Mouse (Mus musculus): ENCODE results near the gene Trim2. TPM values are rescaled to one million over a fixed set of nuclear protein-coding genes. Genes with fewer than 3 reads are reported as not detected.
A peak's percentile ranks its signal among the peaks of the same experiment; 100 is the strongest.

Gene Trim2
- 1 to 10 TPM; 5.1 to 5.8 TPM for total RNA-seq (2021)

DNA sequence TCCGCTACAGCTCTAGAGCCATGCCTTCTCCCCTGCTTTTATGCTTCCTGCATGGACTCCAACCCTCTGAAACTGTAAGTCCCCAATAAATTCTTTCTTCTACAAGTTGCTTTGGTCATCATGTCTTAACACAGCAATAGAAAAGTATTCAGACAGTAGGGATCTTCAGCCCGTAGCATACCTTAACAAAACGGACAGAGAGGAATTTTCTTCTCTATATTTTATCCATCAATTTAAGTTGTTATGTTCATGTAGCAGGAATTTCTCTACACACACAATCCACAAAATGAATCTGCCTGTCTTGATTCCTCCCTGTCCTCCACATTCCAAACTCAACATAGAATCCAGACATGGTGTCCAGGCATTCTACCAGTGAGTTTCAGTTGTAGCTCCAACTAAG lies at the start of gene Trim2:
TSS of gene Trim2 (minus strand) at position 101 of the 400 bp plus-strand sequence.
- intact Hi-C loops (cut with DNase I): no loop called here
- DNase-seq: no peak

DNA sequence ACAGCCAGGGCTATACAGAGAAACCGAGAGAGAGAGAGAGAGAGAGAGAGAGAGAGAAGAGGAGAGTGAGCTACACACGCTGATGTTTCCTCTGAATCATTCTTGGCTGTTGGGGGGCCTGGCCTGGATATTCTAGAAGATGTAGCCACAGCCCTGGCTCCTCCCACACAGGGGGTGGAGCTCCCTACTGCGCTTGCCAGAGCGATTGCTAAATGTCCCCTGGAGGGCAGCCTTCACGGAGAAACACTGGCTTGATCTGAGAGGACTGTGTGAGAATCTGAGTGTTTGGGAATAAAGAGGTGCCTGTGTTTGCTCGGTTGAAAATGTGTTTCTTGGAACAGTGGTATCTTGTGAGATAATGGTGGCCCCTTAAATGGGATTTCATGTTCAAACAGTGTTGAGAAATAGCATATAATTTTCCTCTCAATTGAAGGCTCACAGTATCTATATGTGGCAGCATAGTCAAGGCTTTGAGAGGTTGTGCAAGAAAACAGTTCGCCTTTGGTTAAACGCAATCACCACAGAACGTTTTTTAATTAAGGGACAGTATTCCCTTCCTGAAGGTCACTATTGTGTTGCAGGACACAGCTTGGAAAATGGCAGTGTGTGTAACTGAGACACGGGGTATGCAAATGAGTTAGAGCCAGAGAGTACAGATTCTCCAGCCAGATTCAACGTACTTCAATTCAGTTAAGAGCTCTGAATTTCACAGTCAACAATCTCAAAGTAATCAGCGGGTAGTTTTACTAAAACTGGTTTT lies 49.4 kb upstream of the Trim2 start:
- intact Hi-C loops (cut with DNase I): loop anchor here (10.0 kb wide), 1 partner anchor 129 kb away; the partner anchor contains the start of gene Fhdc1
- peak; percentile 73 to 74 for DNase-seq

DNA sequence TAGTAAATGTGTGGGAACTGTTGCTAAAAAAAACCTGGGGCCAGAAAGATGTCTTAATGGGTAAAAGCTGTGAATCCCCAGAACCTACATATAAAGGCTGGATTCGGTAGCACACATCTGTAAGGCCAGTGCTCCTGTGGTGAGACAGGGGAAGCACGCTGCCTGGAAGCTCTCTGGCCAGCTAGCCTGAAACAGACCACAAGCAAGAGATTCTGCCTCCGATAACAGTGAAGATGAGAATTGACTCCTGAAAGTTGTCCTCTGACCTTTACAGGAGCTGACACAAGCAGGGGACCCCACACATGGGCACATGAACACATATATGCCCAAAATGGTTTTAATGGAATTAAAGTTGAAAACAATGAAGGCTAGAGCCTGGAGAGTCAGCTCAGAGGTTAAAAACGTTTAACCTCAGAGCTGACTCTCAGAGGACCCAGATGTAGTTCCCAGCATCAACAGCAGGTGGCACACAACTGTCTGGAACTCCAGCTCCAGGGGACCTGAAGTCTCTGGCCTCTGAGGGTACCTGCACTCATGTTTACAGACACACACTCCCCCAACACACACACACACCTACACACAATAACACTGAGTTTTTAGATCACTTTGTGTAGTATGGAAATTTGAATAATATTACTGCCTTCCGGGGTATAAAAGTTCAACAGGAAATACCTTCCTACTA lies 45.8 kb upstream of the Trim2 start:
- DNase-seq: peak; percentile 78 to 89
- intact Hi-C loops (cut with DNase I): loop anchor here (1.0 to 10.0 kb wide), 2 partner anchors 132 to 190 kb away; partner anchors contain the start of gene Fhdc1

- intact Hi-C loops (cut with DNase I): loop anchor here (10.0 kb wide), 1 partner anchor 134 kb away; the partner anchor contains the start of gene Fhdc1
- DNase-seq: no peak
Observed at GRCm38 (mm10) chr3:84350311-84350710, 43.6 kb upstream of the Trim2 start.

DNA sequence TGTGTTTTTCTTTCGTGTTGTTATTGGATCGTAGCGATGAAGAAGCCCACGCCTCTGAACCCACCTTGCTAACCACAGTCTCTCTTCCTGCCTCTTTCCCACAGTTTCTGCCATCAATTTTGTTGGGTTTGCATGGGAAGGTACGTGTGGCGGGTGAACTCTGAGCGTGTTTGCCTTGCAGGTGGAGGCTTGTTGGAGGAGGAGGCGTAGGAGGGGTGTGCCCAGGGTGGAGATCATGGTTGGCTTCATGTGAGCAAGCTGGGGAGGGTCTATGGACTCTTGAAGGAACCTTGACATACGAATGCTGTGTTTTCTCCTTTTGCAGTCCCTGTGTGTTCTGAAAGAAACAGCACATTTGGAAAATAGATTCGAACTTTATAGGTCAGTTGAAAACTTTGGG lies 43.1 kb upstream of the Trim2 start:
- DNase-seq: no peak
- intact Hi-C loops (cut with DNase I): loop anchor here (10.0 kb wide), 2 partner anchors 135 to 555 kb away; partner anchors contain the start of gene Fhdc1

- DNase-seq: no peak
- intact Hi-C loops (cut with DNase I): loop anchor here (10.0 kb wide), 1 partner anchor 557 kb away; no protein-coding TSS in a partner anchor
Observed at GRCm38 (mm10) chr3:84347426-84347825, 40.7 kb upstream of the Trim2 start.

- intact Hi-C loops (cut with DNase I): loop anchor here (10.0 kb wide), 1 partner anchor 558 kb away; no protein-coding TSS in a partner anchor
Observed at GRCm38 (mm10) chr3:84346456-84347150, 39.9 kb upstream of the Trim2 start.

GRCm38 (mm10) chr3:84345646-84345980 lies 38.9 kb upstream of the Trim2 start:
- no peak for DNase-seq
- intact Hi-C loops (cut with DNase I): loop anchor here (10.0 kb wide), 1 partner anchor 559 kb away; no protein-coding TSS in a partner anchor

More at GRCm38 (mm10) chr3:84346456-84347150, 39.9 kb upstream of the Trim2 start:
- DNase-seq: no peak

DNA sequence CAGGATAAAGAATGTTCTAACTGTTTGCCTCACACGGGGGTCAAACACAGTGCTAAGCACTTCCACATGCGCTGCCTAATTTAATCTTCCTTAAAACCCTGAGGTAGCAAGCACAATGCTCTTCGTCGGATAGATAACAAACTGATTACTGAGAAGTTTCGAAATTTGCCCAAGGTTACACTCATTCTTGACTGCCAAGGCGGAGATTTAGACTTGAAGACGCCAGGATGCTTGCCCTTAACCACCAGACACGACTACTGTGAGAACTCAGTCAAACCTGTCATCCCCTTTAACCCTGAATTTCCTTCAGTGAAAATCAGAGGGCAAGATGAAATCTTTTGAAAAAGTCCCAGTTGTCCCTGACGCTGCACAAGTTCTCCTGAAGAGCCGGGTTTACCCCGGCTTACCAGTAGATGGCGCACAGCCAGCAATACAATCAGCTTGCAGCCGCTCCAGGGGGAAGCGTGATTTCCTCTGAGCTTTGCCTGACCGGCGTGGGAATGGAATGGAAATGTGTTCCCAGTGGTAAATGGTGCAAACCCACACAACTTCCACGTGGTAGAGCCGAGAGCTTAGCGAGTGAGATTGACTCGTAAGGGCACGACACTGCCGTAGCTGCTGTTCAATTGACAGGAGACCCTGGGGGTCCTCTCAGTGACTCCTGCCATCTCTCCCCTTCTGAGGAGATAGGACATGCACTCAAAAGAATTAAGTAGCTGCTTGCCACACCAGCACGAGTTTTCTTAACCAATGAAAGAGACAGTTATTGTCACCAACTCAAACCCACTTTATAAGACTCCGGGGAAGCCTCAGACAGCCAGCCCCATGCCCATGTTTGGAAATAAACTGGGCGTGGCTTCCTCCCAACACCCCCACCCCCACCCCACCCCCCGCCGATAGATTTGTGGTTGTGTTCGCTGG lies 38.3 kb upstream of the Trim2 start:
- DNase-seq: peak; percentile 83 to 84
- intact Hi-C loops (cut with DNase I): loop anchor here (10.0 kb wide), 1 partner anchor 560 kb away; no protein-coding TSS in a partner anchor

GRCm38 (mm10) chr3:84343101-84343500 lies 36.4 kb upstream of the Trim2 start:
- DNase-seq: no peak
- intact Hi-C loops (cut with DNase I): loop anchor here (10.0 kb wide), 1 partner anchor 562 kb away; no protein-coding TSS in a partner anchor

GRCm38 (mm10) chr3:84341811-84342210 lies 35.1 kb upstream of the Trim2 start:
- no peak for DNase-seq
- intact Hi-C loops (cut with DNase I): loop anchor here (10.0 kb wide), 1 partner anchor 563 kb away; no protein-coding TSS in a partner anchor

DNA sequence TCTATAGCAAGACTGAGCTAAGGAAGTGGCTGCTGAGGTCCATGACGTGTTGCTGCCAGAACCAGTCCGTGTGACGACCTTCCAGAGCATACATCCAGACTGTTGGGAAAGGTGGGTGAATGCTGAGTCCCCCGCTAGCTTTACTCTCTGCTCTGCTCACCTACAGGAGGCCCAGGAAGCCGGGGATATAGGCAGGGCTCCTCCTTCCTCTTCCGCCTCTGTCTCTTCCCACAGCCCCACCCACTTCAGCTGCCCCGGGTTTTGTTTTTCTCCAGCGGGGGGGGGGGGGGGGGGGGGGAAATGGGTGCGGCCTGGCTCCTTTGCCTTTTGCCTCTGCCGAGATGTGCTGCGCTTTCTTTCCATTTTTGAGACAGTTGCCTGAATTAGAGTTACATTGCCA lies 30.9 kb upstream of the Trim2 start:
- DNase-seq: no peak
- intact Hi-C loops (cut with DNase I): no loop called here

- no peak for DNase-seq
- intact Hi-C loops (cut with DNase I): no loop called here
Observed at GRCm38 (mm10) chr3:84336342-84336741, 29.7 kb upstream of the Trim2 start.

DNA sequence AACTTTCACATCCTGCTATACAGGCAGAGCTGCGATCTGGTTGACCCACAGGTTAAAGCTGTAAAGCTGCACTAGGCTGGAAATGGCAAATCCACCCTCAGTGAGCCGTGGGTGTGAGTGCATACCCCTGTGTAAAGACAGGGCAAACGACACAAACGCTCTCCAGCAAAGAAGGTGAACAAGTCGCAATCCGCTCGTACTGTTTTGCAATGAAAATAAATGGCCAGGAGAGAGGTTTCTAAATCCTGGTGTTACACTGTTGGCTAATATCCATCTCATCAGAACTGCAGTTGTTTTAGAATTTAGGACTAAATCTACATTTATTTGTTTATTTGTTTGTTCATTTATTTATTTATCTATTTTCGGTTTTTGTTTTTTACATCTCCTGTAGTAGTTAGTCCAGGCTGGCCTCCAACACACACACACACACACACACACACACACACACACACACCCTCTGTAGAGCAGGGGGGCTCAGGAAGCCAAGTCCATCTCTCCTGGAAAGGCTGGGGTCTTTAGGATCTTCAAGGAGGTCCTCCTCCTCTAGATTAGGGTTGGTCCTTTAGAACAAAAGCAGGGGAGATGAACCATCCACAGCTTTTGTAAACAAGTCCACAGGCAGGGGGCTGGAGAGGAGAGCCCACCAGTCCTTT lies 28.9 kb upstream of the Trim2 start:
- intact Hi-C loops (cut with DNase I): no loop called here
- no peak for DNase-seq

DNA sequence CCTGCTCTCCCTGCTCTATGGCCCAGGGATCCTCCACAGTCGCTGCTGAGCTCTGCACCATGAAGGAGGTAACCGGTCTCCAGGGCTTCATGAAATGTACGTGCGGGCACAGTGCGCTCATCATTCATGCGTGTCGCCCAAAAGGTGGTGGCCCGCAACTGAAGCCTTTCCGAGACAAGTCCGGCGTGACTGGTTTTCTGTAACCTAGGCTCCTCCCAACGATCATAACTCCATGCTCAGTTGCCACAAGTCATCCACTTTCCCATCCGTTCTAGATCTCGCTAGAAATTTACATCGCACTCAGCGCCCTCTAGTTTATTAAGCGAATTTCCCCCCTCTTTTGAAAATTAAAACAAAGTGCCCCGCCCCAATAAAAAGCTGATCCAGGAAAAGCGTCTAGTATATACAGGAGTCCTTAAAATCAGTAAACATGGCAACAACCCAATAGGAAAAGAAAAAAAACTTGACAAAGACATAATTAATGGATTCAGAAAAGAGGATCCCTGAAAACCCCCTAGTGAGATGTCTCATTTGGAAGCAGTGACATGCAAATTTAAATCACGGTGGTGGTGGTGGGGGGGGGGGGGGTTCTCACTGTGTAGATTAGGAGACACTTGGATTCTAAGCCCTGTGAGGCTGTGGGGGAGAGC lies 28.2 kb upstream of the Trim2 start:
- no peak for DNase-seq
- intact Hi-C loops (cut with DNase I): no loop called here

DNA sequence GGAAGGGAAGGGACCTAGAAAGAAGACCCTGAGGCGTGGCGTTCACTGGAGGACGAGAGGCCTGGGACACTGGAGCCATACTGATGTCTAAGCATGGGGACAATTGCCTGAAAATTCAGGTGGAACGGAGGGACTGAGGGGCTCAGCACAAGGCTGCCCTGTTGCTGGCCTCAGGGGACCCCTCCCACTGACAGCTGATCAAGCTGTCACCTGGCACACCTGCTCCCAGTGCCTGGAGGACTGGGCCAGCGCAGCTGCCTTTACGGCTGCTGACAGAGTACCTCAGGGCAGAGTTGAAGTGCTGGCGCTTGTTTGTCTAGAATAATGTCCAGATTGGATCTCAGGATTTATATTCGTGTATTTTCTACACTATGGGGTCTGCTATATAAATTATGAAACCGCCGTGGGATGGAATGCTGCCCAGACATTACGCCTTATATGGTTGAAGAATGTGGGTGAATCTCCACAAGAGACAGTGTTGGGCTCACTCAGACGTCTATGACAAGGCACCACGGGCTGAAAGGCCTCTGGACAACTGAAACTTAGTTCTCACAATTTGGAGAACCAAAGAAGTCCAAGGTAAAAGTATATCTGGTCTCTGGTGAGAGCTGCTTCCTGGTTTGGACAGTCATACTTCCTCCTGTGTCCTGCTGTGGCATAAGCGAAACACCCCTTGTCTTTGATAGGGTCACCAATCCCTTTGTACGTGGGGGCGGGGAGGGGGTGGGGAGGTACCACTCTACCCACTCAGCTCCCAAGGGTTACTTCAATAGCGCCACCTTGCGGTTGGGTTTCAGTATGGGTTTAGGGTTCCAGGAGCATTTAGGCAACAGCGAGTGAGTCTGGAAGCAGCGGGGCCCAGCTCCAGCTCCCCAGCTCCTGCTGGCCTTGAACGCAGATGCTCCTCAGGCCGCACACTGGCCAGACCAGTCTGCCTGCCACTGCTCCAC lies 27.0 kb upstream of the Trim2 start:
- intact Hi-C loops (cut with DNase I): no loop called here

DNA sequence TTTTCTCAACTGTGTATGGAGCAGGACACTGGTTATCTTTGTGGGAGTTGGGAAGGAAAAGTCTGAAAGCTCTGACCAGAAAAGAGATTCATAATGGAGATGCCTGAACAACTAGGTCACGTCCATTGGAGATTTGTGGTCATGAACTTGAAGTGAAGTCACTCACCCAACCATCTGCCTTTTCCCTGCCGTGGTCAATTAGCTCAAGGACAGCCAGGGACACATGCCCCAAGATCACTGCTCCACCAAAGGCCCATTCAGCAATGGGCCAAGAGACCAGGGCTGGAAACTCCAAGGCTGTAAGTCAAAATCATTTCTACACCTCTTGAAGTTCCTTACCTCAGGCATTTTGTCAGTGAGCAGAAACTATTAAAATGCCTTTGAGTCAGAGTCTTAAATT lies 23.5 kb upstream of the Trim2 start:
- no peak for DNase-seq
- intact Hi-C loops (cut with DNase I): no loop called here

More for the DNA sequence above, 27.0 kb upstream of the Trim2 start:
- peak; percentile 50 to 64 for DNase-seq

Measured in heart, postnatal 36 days (tissue).